ENCODE assay signal across 14 mouse cellular contexts in genomic region chr2:52985167-52985566, GRCm38 (mm10).
DNase-seq lines count a peak whose midpoint lies in the region; ATAC-seq lines count a peak whose summit lies in the region.
"Had no signal": no experiment of that assay in that cellular context is flagged by ENCODE, and none has a peak within 500 bp of the region (broad histone marks: within the 10 kb centered on the region; RNA-seq: fewer than 3 reads in every experiment).

No protein-coding gene starts in this region.

- no peaks in the 10 kb centered on the region for H3K27me3 ChIP-seq in hindbrain, embryonic 10.5 days (ENCODE audit: insufficient read depth, poor library complexity, severe bottlenecking)
- H3K27me3 ChIP-seq in hindbrain, embryonic 11.5 days (ENCODE audit: control insufficient read depth, insufficient read depth, low read length): no peaks in the 10 kb centered on the region
- no peaks in the 10 kb centered on the region for H3K27me3 ChIP-seq in heart, embryonic 13.5 days (replicated peaks)

- 50% methylated on average over 4 of the region's 4 CpGs for WGBS in hindbrain, embryonic 10.5 days
- WGBS in hindbrain, embryonic 11.5 days: 60% methylated on average over 4 of the region's 4 CpGs
- WGBS in heart, embryonic 13.5 days: 48% methylated on average over 4 of the region's 4 CpGs

- H3K4me1 ChIP-seq in hindbrain, embryonic 10.5 days (replicated peaks): peaks cover 18% of the 10 kb centered on the region
- H3K4me1 ChIP-seq in hindbrain, embryonic 11.5 days (replicated peaks; ENCODE audit: control insufficient read depth, insufficient read depth, low read length): no peaks in the 10 kb centered on the region
- H3K4me1 ChIP-seq in heart, embryonic 13.5 days: peaks cover 30% of the 10 kb centered on the region

- no peak for ATAC-seq in hindbrain, embryonic 11.5 days (ENCODE audit: low FRiP score)
- no peak for ATAC-seq in heart, embryonic 13.5 days (ENCODE audit: extremely low read depth, insufficient number of reproducible peaks, low FRiP score, low TSS enrichment)
- ATAC-seq: intestine, postnatal 0 days had no signal

- H3K4me3 ChIP-seq in hindbrain, embryonic 10.5 days: no peak overlapping the region
- no peak overlapping the region for H3K4me3 ChIP-seq in hindbrain, embryonic 11.5 days (ENCODE audit: low read depth, low read length)
- H3K4me3 ChIP-seq in heart, embryonic 13.5 days: no peak overlapping the region
- H3K4me3 ChIP-seq: erythroblast, embryonic 14.5 days had no signal

- no peak overlapping the region for H3K9ac ChIP-seq in hindbrain, embryonic 11.5 days (ENCODE audit: low read depth, low read length)
- no peak overlapping the region for H3K9ac ChIP-seq in heart, embryonic 13.5 days

- H3K4me2 ChIP-seq in hindbrain, embryonic 11.5 days (replicated peaks; ENCODE audit: low read depth, low read length): no peak overlapping the region
- H3K4me2 ChIP-seq in heart, embryonic 13.5 days: no peak overlapping the region
- H3K4me2 ChIP-seq: liver, embryonic 11.5 days had no signal

- no peak for DNase-seq in hindbrain, embryonic 10.5 days (ENCODE audit: low spot score)
- no peak for DNase-seq in hindbrain, embryonic 11.5 days (ENCODE audit: low spot score)
- peak; percentile 50 for DNase-seq in NIH3T3 (ENCODE audit: low read depth)
- DNase-seq in cerebellum, adult 8-10 months: peak; percentile 50
- no peak for DNase-seq in spleen, adult 12 weeks (ENCODE audit: low spot score)
- no peak for DNase-seq in adrenal gland, adult 18-20 months (ENCODE audit: low spot score in 2 of 2)
- no peak for DNase-seq in left cerebral cortex, adult 18-20 months (ENCODE audit: low spot score in 2 of 2)
- DNase-seq: adrenal gland, postnatal 10 days; right cerebral cortex, postnatal 14 days; thymus, postnatal 4 days had no signal

- no peaks in the 10 kb centered on the region for H3K9me3 ChIP-seq in hindbrain, embryonic 10.5 days
- H3K9me3 ChIP-seq in hindbrain, embryonic 11.5 days (ENCODE audit: control insufficient read depth, low read length): no peaks in the 10 kb centered on the region
- H3K9me3 ChIP-seq in heart, embryonic 13.5 days: no peaks in the 10 kb centered on the region

- peak overlapping the region; percentile 25; the same call in 1 of the 2 replicates for H3K27ac ChIP-seq in hindbrain, embryonic 10.5 days
- H3K27ac ChIP-seq in hindbrain, embryonic 11.5 days (ENCODE audit: low read depth, low read length): no peak overlapping the region
- peak overlapping the region; percentile 21; the same call in 1 of the 2 replicates for H3K27ac ChIP-seq in heart, embryonic 13.5 days (replicated peaks)

- H3K36me3 ChIP-seq in hindbrain, embryonic 10.5 days: no peaks in the 10 kb centered on the region
- H3K36me3 ChIP-seq in hindbrain, embryonic 11.5 days (ENCODE audit: control insufficient read depth, insufficient read depth, low read length): no peaks in the 10 kb centered on the region
- H3K36me3 ChIP-seq in heart, embryonic 13.5 days: no peaks in the 10 kb centered on the region

Comparison
In these comparisons a context has a peak if more than half of its experiments do, and no peak if none do; other contexts are left out.
1. DNase-seq: peak in NIH3T3 (single experiment) and cerebellum, adult 8-10 months (single experiment); none in hindbrain, embryonic 10.5 days (single experiment), hindbrain, embryonic 11.5 days (single experiment), spleen, adult 12 weeks (single experiment), adrenal gland, adult 18-20 months (0 of 2) and left cerebral cortex, adult 18-20 months (0 of 2).